Mouse (Mus musculus) urinary bladder, adult 2 months (tissue): Measurements from ENCODE around the gene Dctpp1. TPM values are rescaled to one million over a fixed set of nuclear protein-coding genes. Genes with fewer than 3 reads are reported as not detected.

Source experiments
- DNase-seq: peaks from one replicate; pipeline ENCODE4 v3.0.0; 2022; ENCODE audit warnings: low spot score
- polyA plus RNA-seq: library from polyadenylated mRNA; depleted of rRNA; stranded (reverse); fragments of >200 nt; gene quantifications from 2 replicates; pipeline ENCODE4 v1.2.3, GENCODE M21; 2012

Gene Dctpp1
- polyA plus RNA-seq, 1 experiment: 24.9 TPM

DNA sequence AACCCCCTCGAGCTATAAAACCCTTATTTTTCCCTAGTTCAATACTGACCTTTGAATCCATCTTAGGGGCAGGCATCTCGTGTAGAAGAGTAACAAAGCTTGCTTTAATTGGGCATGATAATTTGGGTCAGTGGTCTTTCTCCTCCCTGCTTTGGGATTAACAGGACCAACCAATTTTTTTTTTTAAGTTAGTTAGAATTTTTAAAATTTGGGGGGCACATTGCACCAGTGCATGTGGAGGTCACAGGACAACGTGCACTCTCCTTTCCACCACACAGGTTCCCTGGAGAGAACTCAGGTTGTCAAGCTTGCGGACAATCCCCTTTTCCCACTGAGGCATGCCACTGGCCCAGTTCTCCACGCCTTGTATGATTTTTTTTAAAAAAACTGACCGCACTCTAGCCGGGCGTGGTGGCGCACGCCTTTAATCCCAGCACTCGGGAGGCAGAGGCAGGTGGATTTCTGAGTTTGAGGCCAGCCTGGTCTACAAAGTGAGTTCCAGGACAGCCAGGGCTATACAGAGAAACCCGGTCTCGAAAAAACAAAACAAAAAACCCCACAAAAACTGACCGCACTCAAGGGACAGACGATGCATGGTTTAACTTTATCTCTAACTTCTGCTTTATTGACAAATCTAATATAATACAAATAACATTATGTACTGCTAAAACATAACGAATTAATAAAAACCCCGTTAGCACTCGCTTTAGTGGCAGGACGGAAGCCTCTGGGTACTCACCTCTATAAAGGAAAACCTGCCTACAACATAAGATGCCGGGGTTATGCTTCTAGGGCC is 28.5 kb downstream of the Dctpp1 start:
- DNase-seq: no peak

- no peak for DNase-seq
Observed at GRCm38 (mm10) chr7:127231376-127231775, 29.1 kb downstream of the Dctpp1 start.

DNA sequence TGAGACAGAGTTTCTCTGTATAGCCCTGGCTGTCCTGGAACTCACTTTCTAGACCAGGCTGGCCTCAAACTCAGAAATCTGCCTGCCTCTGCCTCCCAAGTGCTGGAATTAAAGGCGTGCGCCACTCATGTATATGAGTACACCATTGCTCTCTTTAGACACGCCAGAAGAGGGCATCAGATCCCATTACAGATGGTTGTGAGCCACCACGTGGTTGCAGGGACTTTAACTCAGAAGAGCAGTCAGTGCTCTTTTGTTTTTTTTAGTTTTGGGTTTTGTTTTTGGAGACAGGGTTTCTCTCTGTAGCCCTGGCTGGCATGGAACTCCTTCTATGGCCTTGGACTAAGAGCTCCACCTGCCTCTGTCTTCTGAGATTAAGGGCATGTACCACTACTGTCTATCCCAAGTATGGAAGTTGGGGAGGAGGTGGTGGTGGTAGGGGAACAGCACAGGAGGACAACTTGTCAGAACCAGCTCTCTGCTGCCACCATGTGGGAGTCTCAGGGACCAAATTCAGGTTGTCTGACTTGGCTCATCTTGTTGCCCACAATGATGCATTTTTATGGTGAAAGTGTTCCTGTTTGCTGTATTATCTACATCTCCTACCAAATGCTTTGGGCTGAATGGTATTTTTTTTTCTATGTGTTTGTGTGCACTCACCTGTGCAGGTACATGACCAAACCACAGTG is 31.8 kb downstream of the Dctpp1 start:
- no peak for DNase-seq

- no peak for DNase-seq
Observed at GRCm38 (mm10) chr7:127225147-127225995, 35.1 kb downstream of the Dctpp1 start.

DNA sequence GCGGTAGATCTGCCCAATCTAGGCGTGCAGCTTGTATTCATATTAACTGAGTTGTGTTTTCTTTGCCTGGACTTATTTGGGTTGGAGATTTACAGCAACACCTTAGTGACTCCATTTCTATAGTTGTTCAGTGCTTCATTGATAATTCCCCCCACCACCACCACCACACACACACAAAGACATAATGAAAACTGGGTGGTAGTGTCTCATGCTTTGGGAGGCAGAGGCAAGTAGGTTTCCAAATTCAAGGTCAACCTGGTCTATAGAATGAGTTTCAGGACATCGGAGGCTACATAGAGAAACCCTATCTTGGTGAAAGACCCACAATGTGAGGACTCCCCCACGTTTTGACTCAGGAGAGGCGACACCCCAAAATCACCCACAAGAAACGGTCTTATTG is 35.9 kb downstream of the Dctpp1 start:
- DNase-seq: no peak

DNA sequence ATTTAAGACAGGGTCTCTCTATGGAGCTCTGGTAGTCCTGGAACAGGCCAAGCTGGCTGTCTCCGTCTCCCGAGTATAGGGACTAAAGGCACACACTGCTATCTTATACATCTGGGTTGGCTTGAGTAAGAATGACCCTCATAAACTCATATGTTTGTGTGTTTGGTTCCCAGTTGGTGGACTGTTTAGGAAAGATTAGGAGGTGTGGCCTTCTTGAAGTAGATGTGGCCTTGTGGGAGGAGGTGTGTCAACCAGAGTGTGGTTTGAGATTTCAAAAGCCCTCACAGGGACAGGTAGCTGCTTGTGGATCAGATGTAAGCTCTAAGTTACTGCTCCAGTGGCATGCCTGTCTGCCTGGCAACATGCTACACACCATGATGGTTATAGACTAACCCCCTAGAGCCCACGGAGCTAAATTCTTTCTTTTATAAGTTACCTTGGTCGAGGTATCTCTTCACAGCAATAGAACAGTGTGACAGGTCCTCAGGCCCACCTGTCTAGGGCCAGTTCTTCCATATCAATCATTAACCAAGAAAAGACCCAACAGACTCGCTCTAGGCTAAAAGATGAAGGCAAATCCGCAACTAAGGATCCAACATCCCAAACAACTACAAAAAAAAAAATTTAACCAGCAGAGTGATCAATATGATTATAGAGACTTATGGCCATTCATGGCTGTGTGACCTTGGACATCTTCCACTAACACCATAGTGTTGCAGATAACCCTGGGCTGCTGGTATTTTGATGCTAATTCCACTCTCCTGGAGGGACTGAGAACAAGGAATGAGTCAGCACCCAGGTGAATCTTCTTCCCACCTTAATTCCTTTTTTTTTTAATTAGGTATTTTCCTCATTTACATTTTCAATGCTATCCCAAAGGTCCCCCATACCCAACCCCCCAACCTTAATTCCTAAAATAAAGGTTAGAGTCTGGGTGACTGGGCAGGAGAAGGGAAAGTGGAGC is 36.7 kb downstream of the Dctpp1 start:
- no peak for DNase-seq

DNA sequence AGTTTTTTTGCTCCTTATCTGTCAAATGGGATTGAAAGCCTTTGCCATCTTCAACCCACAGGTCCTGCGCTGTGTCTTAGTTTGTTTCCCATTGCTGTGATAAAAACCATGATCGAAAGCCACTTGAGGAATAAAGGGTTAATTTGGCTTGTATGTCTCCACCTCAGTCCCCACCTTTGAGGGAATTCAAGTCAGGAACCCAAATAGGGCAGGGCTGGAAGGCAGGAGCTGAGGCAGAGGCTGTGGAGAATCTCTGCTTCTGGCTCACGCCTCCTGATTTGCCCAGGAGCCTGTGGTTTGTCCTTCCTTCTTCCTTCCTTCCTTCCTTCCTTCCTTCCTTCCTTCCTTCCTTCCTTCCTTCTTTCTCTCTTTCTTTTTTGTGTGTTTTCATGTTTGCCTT is 37.4 kb downstream of the Dctpp1 start:
- no peak for DNase-seq

GRCm38 (mm10) chr7:127220440-127220839 is 40.1 kb downstream of the Dctpp1 start:
- no peak for DNase-seq

- DNase-seq: no peak
Observed at GRCm38 (mm10) chr7:127218670-127219069, 41.8 kb downstream of the Dctpp1 start.

DNA sequence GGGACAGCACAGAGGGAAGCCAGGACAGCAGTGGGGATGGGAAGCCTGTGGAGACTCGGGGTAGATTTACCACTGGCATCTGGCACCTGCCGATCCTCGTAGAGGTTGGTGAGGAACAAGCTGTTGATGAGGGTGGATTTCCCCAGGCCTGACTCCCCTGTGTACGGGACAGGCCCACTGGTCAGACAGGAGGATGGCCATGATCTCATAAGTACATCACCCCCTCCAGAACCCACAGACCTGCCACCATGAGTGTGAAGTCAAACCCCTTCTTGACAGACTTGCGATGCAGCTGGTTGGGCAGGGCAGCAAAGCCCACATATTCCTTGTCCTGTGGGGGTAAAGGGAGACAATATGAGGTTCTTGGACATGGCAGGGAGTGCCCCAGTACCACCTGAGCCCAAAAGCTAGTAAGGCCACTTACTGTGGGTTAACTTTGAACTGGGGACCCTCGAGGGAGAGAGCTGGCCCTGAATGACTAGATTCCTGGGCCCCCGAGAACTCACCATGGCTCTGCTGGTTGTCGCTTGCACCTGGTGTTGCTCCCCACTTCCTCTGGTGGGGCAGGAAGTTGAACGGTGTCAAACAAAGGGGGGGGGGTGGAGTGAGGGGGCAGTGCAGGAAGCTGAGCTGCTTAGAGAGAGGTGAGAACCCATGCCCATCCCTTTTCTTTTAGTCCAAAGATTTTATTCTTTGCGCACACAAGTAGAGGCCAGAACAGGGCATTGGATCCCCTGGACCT is 42.4 kb downstream of the Dctpp1 start:
- DNase-seq: no peak

DNA sequence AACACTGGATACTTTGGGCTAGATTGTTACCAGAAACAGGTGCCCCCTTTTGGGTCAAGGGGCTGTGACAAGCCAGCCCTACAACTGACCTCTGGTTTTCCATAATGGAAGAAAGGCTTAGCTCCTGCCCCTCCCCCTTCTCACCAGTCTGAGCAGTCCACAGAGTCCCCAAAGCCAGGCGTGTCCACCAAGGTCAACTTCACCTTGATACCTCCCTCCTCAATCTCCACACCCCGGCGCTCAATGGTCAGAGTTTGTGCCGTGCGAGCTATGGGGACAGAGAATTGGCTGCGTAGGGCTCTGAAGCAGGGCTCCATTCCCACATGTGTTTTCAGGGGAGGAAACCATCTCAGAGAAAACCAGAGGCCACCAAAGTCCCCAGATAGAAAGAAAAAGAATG is 43.0 kb downstream of the Dctpp1 start:
- no peak for DNase-seq

- no peak for DNase-seq
Observed at GRCm38 (mm10) chr7:127216307-127216706, 44.2 kb downstream of the Dctpp1 start.

- no peak for DNase-seq
Observed at GRCm38 (mm10) chr7:127214981-127215871, 45.3 kb downstream of the Dctpp1 start.

DNA sequence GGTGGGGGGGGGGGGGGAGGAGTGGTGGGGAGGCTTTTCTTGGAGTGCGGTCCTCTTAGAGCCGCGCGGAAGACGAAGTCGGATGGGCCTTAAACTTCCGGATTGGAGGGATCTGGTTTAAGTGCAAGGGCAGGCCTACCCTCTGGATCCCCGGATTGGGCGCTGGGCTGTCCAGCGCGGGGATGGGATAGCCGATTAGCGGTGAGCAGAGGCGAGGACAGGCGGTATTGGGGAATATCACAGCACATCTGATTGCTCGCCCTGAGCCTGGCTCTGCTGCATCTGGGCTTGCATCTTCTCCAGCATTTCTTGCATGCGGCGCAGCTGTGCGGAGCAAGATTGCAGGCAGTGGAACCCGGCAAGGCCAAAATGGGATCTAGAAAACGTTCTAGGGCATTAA is 46.0 kb downstream of the Dctpp1 start:
- no peak for DNase-seq

DNA sequence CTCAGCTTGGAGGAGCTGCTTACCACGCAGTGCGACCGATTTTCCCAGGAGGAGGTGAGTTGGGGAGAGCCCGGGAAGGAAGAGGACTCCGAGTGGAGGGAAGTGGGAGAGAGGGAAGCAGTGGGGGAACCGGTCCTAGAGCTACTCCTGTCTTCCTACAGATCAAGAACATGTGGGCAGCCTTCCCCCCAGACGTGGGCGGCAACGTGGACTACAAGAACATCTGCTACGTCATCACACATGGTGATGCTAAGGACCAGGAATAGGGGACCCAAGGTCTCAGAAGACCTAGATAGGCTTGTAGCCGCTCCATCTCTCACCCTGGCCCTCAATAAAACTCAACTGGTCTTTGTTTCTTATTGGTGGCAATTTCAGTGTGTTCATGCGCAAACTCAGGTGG is 46.6 kb downstream of the Dctpp1 start:
- DNase-seq: no peak

- no peak for DNase-seq
Observed at GRCm38 (mm10) chr7:127213485-127213884, 47.0 kb downstream of the Dctpp1 start.

- no peak for DNase-seq
Observed at GRCm38 (mm10) chr7:127212432-127213250, 47.9 kb downstream of the Dctpp1 start.

DNA sequence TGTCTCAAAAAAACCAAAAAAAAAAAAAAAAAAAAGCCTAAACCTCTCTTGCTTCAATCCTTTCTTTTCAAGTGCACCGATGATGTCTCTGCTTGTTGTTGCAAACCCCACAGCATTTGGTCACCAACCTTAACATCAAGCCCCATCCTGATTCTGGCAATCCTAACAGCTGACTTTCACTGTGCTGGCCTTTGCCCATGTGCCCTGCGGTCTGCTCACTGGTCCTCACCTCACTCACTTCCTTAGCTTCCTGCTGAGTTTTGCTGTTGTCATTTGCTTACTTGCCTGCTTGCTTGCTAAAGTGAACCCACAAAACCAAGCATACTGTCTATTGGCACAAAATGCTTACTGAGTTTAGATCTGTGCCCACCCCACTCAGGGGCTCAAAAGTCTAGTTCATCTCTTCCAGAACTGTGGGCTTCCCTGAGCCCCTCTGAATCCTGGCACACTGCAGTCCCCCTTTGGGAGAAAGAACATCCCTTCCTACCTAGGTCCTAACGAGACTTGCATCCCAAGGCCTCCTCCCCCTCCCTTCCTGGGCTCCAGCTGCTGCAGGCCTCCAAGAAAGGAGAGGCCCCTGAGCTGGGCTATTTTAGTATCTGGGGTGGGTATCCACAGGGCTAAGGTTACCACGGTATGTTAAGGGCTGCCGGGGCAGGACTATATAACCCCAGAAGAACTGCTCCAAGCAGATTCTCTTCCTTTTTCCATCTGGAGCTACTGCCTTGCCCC is 49.3 kb downstream of the Dctpp1 start:
- DNase-seq: no peak
